Mouse (Mus musculus) liver, embryonic 15.5 days (tissue): ENCODE data around the gene Armc12. TPM values are rescaled to one million over a fixed set of nuclear protein-coding genes. Genes with fewer than 3 reads are reported as not detected.

Source experiments
- ATAC-seq: fragments of 200-750 bp; cut with Nextera tagmentation; 2 replicates; pipeline ENCODE4 v1.8.0; 2017; ENCODE audit warnings: moderate number of reproducible peaks, mild to moderate bottlenecking, moderate library complexity; ENCODE audit not compliant: insufficient read depth
- H3K27ac ChIP-seq: fragments of 300-500 bp; sonication (generic); replicated peaks from 2 replicates; pipeline ENCODE4 v1.5.1; 2015; ENCODE audit warnings: mild to moderate bottlenecking, inconsistent platforms
- H3K27me3 ChIP-seq: fragments of 300-500 bp; sonication (generic); 2 replicates; pipeline ENCODE4 v1.6.1; 2015; ENCODE audit warnings: mild to moderate bottlenecking, inconsistent platforms
- H3K36me3 ChIP-seq: fragments of 300-500 bp; sonication (generic); replicated peaks from 2 replicates; pipeline ENCODE4 v1.6.1; 2015; ENCODE audit warnings: moderate library complexity, mild to moderate bottlenecking, inconsistent platforms
- H3K4me1 ChIP-seq: fragments of 300-500 bp; sonication (generic); replicated peaks from 2 replicates; pipeline ENCODE4 v1.6.1; 2015; ENCODE audit warnings: inconsistent platforms
- H3K4me2 ChIP-seq: fragments of 300-500 bp; sonication (generic); 2 replicates; pipeline ENCODE4 v1.6.1; 2015; ENCODE audit warnings: moderate library complexity, mild to moderate bottlenecking, inconsistent platforms
- H3K4me3 ChIP-seq: fragments of 300-500 bp; sonication (generic); replicated peaks from 2 replicates; pipeline ENCODE4 v1.5.1; 2015; ENCODE audit warnings: mild to moderate bottlenecking, inconsistent platforms
- H3K9ac ChIP-seq: fragments of 300-500 bp; sonication (generic); 2 replicates; pipeline ENCODE4 v1.6.1; 2015; ENCODE audit warnings: moderate library complexity, mild to moderate bottlenecking, inconsistent platforms
- H3K9me3 ChIP-seq: fragments of 300-500 bp; sonication (generic); replicated peaks from 2 replicates; pipeline ENCODE4 v1.6.1; 2016; ENCODE audit warnings: inconsistent platforms
- WGBS: fragments of 180-500 bp; shearing (Covaris S2); methylation state at CpG from one replicate; pipeline ENCODE4 v1.1.7; 2015; ENCODE audit warnings: mixed read lengths; ENCODE audit not compliant: insufficient replicate concordance; 5-methylcytosine and 5-hydroxymethylcytosine counted together
- polyA plus RNA-seq: library from polyadenylated mRNA; unstranded; fragments of >200 nt; fragmentation: Nextera tagmentation; extraction: Ambion mirVana; gene quantifications from 2 replicates; pipeline ENCODE4 v1.2.1, GENCODE M21; 2015

The Armc12 gene
- polyA plus RNA-seq, 1 experiment from 2014 or later = not detected

GRCm38 (mm10) chr17:28521920-28522319 is 8.7 kb upstream of the Armc12 start:
- Histone ChIP-seq H3K9ac (no peak overlapping the region), H3K27me3 (peaks cover 69% of the 10 kb centered on the region), H3K4me2 (peak overlapping the region; percentile 76), H3K36me3 (no peaks in the 10 kb centered on the region), H3K4me3 (no peak overlapping the region; the same call in 1 of the 2 replicates), H3K9me3 (no peaks in the 10 kb centered on the region), H3K4me1 (peaks cover 42% of the 10 kb centered on the region), H3K27ac (no peak overlapping the region)
- 41% methylated on average over 6 of the region's 6 CpGs for WGBS
- no peak for ATAC-seq

- Histone ChIP-seq H3K9ac (peak overlapping the region; percentile 52), H3K9me3 (no peaks in the 10 kb centered on the region), H3K27me3 (peaks cover 62% of the 10 kb centered on the region), H3K4me3 (peak overlapping the region; percentile 57), H3K27ac (peak overlapping the region; percentile 80), H3K4me1 (peaks cover 45% of the 10 kb centered on the region), H3K36me3 (no peaks in the 10 kb centered on the region), H3K4me2 (peak overlapping the region; percentile 76)
- ATAC-seq = peak; percentile 64
- under 1% methylated on average over 64 of the region's 66 CpGs for WGBS
Measured at GRCm38 (mm10) chr17:28522623-28523354, 7.8 kb upstream of the Armc12 start.

GRCm38 (mm10) chr17:28523355-28524008 is 7.1 kb upstream of the Armc12 start:
- 4% methylated on average over 28 of the region's 28 CpGs for WGBS
- H3K27me3 ChIP-seq = peaks cover 55% of the 10 kb centered on the region
- H3K9me3 ChIP-seq = no peaks in the 10 kb centered on the region
- ATAC-seq = peak; percentile 4; the same call in 1 of the 2 replicates
- H3K36me3 ChIP-seq = no peaks in the 10 kb centered on the region
- peak overlapping the region; percentile 76 for H3K4me2 ChIP-seq
- H3K4me1 ChIP-seq = peaks cover 42% of the 10 kb centered on the region
- peak overlapping the region; percentile 52 for H3K9ac ChIP-seq
- H3K4me3 ChIP-seq = peak overlapping the region; percentile 57
- peak overlapping the region; percentile 80 for H3K27ac ChIP-seq

- Histone ChIP-seq H3K4me2 (peak overlapping the region; percentile 76), H3K27me3 (peaks cover 49% of the 10 kb centered on the region), H3K9ac (no peak overlapping the region), H3K27ac (peak overlapping the region; percentile 57), H3K4me3 (peak overlapping the region; percentile 57), H3K9me3 (no peaks in the 10 kb centered on the region), H3K36me3 (no peaks in the 10 kb centered on the region), H3K4me1 (peaks cover 35% of the 10 kb centered on the region)
- WGBS = 54% methylated on average over 23 of the region's 23 CpGs
- no peak for ATAC-seq
Measured at GRCm38 (mm10) chr17:28524009-28524695, 6.5 kb upstream of the Armc12 start.

GRCm38 (mm10) chr17:28524831-28525430 is 5.7 kb upstream of the Armc12 start:
- no peak for ATAC-seq
- Histone ChIP-seq H3K4me2 (peak overlapping the region; percentile 76; the same call in 1 of the 2 replicates), H3K4me1 (peaks cover 33% of the 10 kb centered on the region), H3K27me3 (peaks cover 46% of the 10 kb centered on the region), H3K9me3 (no peaks in the 10 kb centered on the region), H3K4me3 (no peak overlapping the region), H3K27ac (peak overlapping the region; percentile 57), H3K36me3 (no peaks in the 10 kb centered on the region), H3K9ac (no peak overlapping the region)
- 26% methylated on average over 4 of the region's 4 CpGs for WGBS

DNA sequence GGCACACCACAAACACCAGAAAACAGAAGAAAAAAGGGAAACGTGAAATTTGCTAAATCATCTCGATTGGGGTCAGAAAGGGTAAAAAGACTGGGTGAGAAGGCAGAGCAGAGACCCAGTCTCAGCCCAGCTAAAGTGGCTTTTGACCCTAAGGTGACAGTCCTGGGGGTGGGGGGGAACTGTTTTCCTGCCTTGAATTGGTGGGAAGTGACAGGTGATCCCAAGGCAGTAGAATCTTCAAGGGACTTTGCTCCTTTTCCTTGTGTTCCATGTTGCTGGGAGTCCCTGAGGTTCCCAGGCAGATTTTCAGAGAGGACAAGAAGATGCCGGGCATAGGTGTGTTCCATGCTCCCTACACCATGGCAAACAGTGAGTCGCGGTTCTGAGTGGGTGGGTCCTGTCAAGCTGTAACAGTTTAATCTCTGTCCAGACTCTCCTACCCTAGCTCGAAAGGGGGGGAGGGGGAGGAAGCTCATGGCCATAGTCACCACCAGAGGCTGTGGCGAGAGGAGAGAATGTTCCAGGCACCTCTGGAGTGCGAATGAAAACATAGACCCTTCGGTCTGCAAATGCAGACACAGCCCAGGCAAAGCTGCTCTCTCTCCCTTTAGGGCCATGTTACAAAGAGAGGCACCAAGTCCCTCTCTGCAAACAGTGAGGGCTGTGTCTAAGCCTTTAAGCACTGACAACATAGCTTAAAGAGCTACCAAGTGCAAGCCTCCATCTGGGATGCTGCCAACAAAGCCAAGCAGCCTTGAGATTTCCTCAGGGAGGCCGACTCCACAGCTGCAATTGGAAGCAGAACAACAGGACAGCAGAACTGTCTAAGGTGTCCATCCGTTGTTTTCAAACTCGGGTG is 3.2 kb upstream of the Armc12 start:
- Histone ChIP-seq H3K9ac (no peak overlapping the region), H3K9me3 (no peaks in the 10 kb centered on the region), H3K4me1 (peaks cover 32% of the 10 kb centered on the region), H3K4me2 (peak overlapping the region; percentile 19), H3K4me3 (no peak overlapping the region), H3K27ac (no peak overlapping the region), H3K36me3 (no peaks in the 10 kb centered on the region), H3K27me3 (peaks cover 31% of the 10 kb centered on the region)
- ATAC-seq = no peak
- WGBS = 22% methylated on average over 12 of the region's 12 CpGs

- Histone ChIP-seq H3K27ac (no peak overlapping the region), H3K9me3 (no peaks in the 10 kb centered on the region), H3K4me2 (peak overlapping the region; percentile 19; the same call in 1 of the 2 replicates), H3K27me3 (peaks cover 25% of the 10 kb centered on the region), H3K4me3 (no peak overlapping the region), H3K9ac (no peak overlapping the region), H3K36me3 (no peaks in the 10 kb centered on the region), H3K4me1 (peaks cover 26% of the 10 kb centered on the region)
- 0 out of 2 replicates have a peak, but pooled peaks have one; percentile 27 for ATAC-seq
- WGBS = 1% methylated on average over 6 of the region's 6 CpGs
Measured at GRCm38 (mm10) chr17:28528043-28528351, 2.6 kb upstream of the Armc12 start.

DNA sequence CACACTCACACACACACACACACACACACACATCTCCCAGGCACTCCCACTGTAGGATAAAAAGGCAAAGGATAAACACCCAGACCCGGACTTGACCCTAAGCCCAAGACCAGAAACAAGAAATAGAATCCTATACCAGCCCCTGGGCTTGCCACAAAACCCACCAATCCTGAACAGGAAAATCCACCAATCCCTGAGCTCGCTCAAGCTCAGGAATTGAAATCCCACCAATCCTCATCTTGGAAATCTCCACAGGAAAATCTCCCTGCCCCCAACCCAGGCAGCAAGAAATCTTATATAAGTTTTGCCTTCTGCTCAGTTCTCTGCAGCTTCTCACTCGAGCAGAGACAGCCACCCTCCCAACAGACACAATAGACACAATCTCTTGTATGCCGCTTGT is 1.5 kb upstream of the Armc12 start:
- Histone ChIP-seq H3K9ac (no peak overlapping the region), H3K27me3 (peaks cover 14% of the 10 kb centered on the region), H3K9me3 (no peaks in the 10 kb centered on the region), H3K4me3 (no peak overlapping the region), H3K4me2 (no peak overlapping the region), H3K27ac (no peak overlapping the region), H3K36me3 (no peaks in the 10 kb centered on the region), H3K4me1 (peaks cover 25% of the 10 kb centered on the region)
- no peak for ATAC-seq
- WGBS = 46% methylated on average over 4 of the region's 4 CpGs

DNA sequence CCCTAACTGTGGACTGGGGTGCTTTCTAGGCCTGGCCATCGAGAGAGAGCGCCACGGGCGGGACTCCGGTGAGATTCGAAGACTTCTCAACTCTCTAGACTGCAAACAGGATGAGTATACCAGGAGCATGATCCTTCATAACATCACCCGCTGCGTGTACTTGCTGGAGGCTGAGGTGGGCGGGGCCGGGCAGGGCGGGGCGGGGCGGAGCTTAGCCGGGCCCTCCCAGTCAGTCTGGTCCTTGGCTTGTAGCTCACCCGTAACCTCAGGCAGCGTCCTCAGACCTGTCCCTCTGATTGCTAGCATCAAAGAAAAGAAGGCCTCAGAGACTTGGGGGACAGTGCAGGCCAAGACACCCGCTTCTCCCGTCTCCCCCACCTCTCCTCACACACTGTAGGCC is 1.3 kb downstream of the Armc12 start:
- H3K27ac ChIP-seq = no peak overlapping the region
- peaks cover 17% of the 10 kb centered on the region for H3K4me1 ChIP-seq
- no peak overlapping the region for H3K9ac ChIP-seq
- H3K4me3 ChIP-seq = no peak overlapping the region
- H3K36me3 ChIP-seq = no peaks in the 10 kb centered on the region
- H3K27me3 ChIP-seq = 0 out of 2 replicates have a peak, but pooled peaks cover 5% of the 10 kb centered on the region
- WGBS = 22% methylated on average over 18 of the region's 18 CpGs
- no peak for ATAC-seq
- no peaks in the 10 kb centered on the region for H3K9me3 ChIP-seq
- H3K4me2 ChIP-seq = 0 out of 2 replicates have a peak overlapping the region, but pooled peaks have one; percentile 7

- WGBS = 63% methylated on average over 7 of the region's 7 CpGs
- peaks cover 10% of the 10 kb centered on the region; the same call in 1 of the 2 replicates for H3K4me1 ChIP-seq
- no peak for ATAC-seq
- no peak overlapping the region for H3K27ac ChIP-seq
- 0 out of 2 replicates have a peak, but pooled peaks cover 4% of the 10 kb centered on the region for H3K27me3 ChIP-seq
- H3K9me3 ChIP-seq = no peaks in the 10 kb centered on the region
- no peak overlapping the region for H3K9ac ChIP-seq
- H3K36me3 ChIP-seq = no peaks in the 10 kb centered on the region
- no peak overlapping the region for H3K4me2 ChIP-seq
- no peak overlapping the region for H3K4me3 ChIP-seq
Measured at GRCm38 (mm10) chr17:28532557-28532956, 2.0 kb downstream of the Armc12 start.
